Mouse (Mus musculus): ENCODE data around the gene Fbxo36. TPM values are rescaled to one million over a fixed set of nuclear protein-coding genes. Genes with fewer than 3 reads are reported as not detected.

Fbxo36 gene
- total RNA-seq, 2 experiments from 2014 or later = 2.0 to 9.0 TPM

- ATAC-seq (replicated peaks; ENCODE audit: poor library complexity) = no peak
Measured at GRCm38 (mm10) chr1:84855756-84856155, 16.1 kb downstream of the Fbxo36 start.

GRCm38 (mm10) chr1:84859597-84859996 lies 20.0 kb downstream of the Fbxo36 start:
- no peak for ATAC-seq (replicated peaks; ENCODE audit: poor library complexity)

- peak; percentile 85 for ATAC-seq (replicated peaks; ENCODE audit: poor library complexity)
Measured at GRCm38 (mm10) chr1:84860360-84861254, 21.0 kb downstream of the Fbxo36 start.

GRCm38 (mm10) chr1:84861255-84861630 lies 21.6 kb downstream of the Fbxo36 start:
- no peak for ATAC-seq (replicated peaks; ENCODE audit: poor library complexity)

GRCm38 (mm10) chr1:84864645-84865044 lies 25.0 kb downstream of the Fbxo36 start:
- no peak for ATAC-seq (replicated peaks; ENCODE audit: poor library complexity)

GRCm38 (mm10) chr1:84866231-84866630 lies 26.6 kb downstream of the Fbxo36 start:
- ATAC-seq (replicated peaks; ENCODE audit: poor library complexity) = no peak

GRCm38 (mm10) chr1:84866706-84867230 lies 27.1 kb downstream of the Fbxo36 start:
- ATAC-seq (replicated peaks; ENCODE audit: poor library complexity) = peak; percentile 57; the same call in 1 of the 2 replicates

GRCm38 (mm10) chr1:84868311-84868710 lies 28.7 kb downstream of the Fbxo36 start:
- ATAC-seq (replicated peaks; ENCODE audit: poor library complexity) = no peak

GRCm38 (mm10) chr1:84868841-84869240 lies 29.2 kb downstream of the Fbxo36 start:
- no peak for ATAC-seq (replicated peaks; ENCODE audit: poor library complexity)

- ATAC-seq (replicated peaks; ENCODE audit: poor library complexity) = no peak
Measured at GRCm38 (mm10) chr1:84869498-84869897, 29.9 kb downstream of the Fbxo36 start.

- no peak for ATAC-seq (replicated peaks; ENCODE audit: poor library complexity)
Measured at GRCm38 (mm10) chr1:84871131-84871530, 31.5 kb downstream of the Fbxo36 start.

GRCm38 (mm10) chr1:84872105-84872504 lies 32.5 kb downstream of the Fbxo36 start:
- no peak for ATAC-seq (replicated peaks; ENCODE audit: poor library complexity)

GRCm38 (mm10) chr1:84872939-84873338 lies 33.3 kb downstream of the Fbxo36 start:
- ATAC-seq (replicated peaks; ENCODE audit: poor library complexity) = no peak

- no peak for ATAC-seq (replicated peaks; ENCODE audit: poor library complexity)
Measured at GRCm38 (mm10) chr1:84877590-84877989, 37.9 kb downstream of the Fbxo36 start.

- ATAC-seq (replicated peaks; ENCODE audit: poor library complexity) = no peak
Measured at GRCm38 (mm10) chr1:84879571-84880120, 40.0 kb downstream of the Fbxo36 start.

- peak; percentile 58 for ATAC-seq (replicated peaks; ENCODE audit: poor library complexity)
Measured at GRCm38 (mm10) chr1:84881248-84882065, 41.8 kb downstream of the Fbxo36 start.

- no peak for ATAC-seq (replicated peaks; ENCODE audit: poor library complexity)
Measured at GRCm38 (mm10) chr1:84882066-84882532, 42.5 kb downstream of the Fbxo36 start.

GRCm38 (mm10) chr1:84882937-84883336 lies 43.3 kb downstream of the Fbxo36 start:
- ATAC-seq (replicated peaks; ENCODE audit: poor library complexity) = 0 out of 2 replicates have a peak, but pooled peaks have one; percentile 9

GRCm38 (mm10) chr1:84883889-84884288 lies 44.2 kb downstream of the Fbxo36 start:
- no peak for ATAC-seq (replicated peaks; ENCODE audit: poor library complexity)

GRCm38 (mm10) chr1:84885174-84885573 lies 45.5 kb downstream of the Fbxo36 start:
- peak; percentile 82 for ATAC-seq (replicated peaks; ENCODE audit: poor library complexity)

- 0 out of 2 replicates have a peak, but pooled peaks have one; percentile 37 for ATAC-seq (replicated peaks; ENCODE audit: poor library complexity)
Measured at GRCm38 (mm10) chr1:84885921-84886320, 46.3 kb downstream of the Fbxo36 start.

Data from megakaryocyte progenitor cell, adult 5-6 weeks (primary cell).